Mouse (Mus musculus): ENCODE data around the gene Dennd1a. TPM values are rescaled to one million over a fixed set of nuclear protein-coding genes. Genes with fewer than 3 reads are reported as not detected.

The Dennd1a gene
- polyA plus RNA-seq, 1 experiment from 2014 or later: 3.1 TPM

DNA sequence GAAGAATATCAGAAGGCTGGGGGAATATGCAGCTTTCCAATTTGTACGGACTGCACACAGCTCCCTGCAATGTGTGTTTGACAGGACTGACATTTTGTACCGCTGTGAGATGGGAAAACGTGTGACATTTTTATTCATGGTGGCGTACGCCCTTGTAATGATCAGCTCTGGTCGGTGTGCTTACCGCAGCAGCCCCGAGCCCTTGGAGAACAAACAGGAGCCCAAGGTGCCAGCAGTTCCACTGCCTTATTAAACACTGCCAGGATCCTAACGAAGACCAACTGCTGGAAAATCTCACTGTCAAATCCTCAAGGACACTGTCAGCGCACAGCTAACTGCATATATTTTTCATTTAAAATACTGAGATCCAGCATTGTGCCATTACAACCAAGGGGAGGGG lies 454.9 kb downstream of the Dennd1a start:
- DNase-seq (ENCODE audit: low spot score) (no peak), ATAC-seq (ENCODE audit: low FRiP score, low TSS enrichment) (no peak)
- TF ChIP-seq EP300 (optimal IDR thresholded peaks at IDR 0.05): no peak
- no peak for TF ChIP-seq CTCF (IDR thresholded peaks at IDR 0.05; ENCODE audit: low read depth)
- Histone ChIP-seq H3K4me3 (ENCODE audit: low read depth, low read length) (no peak overlapping the region), H3K9ac (ENCODE audit: low read length) (no peak overlapping the region), H3K9me3 (ENCODE audit: control insufficient read depth, low read length) (no peaks in the 10 kb centered on the region), H3K27ac (replicated peaks) (no peak overlapping the region), H3K27me3 (ENCODE audit: control insufficient read depth, insufficient read depth, low read length) (no peaks in the 10 kb centered on the region), H3K36me3 (ENCODE audit: control insufficient read depth, insufficient read depth, low read length) (no peaks in the 10 kb centered on the region), H3K4me1 (replicated peaks; ENCODE audit: control insufficient read depth, insufficient read depth) (no peaks in the 10 kb centered on the region), H3K4me2 (replicated peaks; ENCODE audit: low read depth) (no peak overlapping the region)
- 70% methylated on average over 10 of the region's 10 CpGs for WGBS

DNA sequence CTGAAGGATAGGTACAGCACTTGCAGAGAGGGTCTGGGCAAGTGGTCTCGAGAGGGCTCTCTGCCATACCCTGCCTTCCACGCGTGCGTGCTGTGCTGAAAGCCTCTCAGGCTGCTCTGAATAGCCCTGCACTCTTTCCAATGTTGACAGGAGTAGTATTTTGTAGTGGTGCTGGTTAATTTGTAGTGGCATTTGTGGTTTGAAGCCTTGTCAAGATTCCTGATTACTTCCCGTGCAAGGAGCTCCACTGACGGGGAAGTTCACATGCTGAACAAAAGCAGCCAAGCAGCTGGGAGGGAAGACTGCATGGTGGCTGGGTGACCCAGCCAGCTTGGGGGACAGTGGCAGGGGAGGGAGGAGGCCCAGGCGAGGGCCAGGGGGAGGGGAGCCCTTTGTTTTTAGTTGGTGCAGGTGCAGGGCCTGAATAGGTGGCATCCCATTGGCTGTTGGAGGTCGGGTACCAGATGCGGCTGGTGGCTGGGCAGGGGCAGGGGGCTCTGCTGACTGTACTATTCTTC lies 457.4 kb downstream of the Dennd1a start:
- no peak overlapping the region for H3K4me2 ChIP-seq (replicated peaks; ENCODE audit: low read depth)
- H3K9me3 ChIP-seq (ENCODE audit: control insufficient read depth, low read length): no peaks in the 10 kb centered on the region
- no peaks in the 10 kb centered on the region for H3K4me1 ChIP-seq (replicated peaks; ENCODE audit: control insufficient read depth, insufficient read depth)
- TF ChIP-seq CTCF (IDR thresholded peaks at IDR 0.05; ENCODE audit: low read depth): no peak
- TF ChIP-seq EP300 (optimal IDR thresholded peaks at IDR 0.05): no peak
- H3K4me3 ChIP-seq (ENCODE audit: low read depth, low read length): no peak overlapping the region
- no peak for DNase-seq (ENCODE audit: low spot score)
- no peak overlapping the region for H3K9ac ChIP-seq (ENCODE audit: low read length)
- no peak for ATAC-seq (ENCODE audit: low FRiP score, low TSS enrichment)
- no peak overlapping the region for H3K27ac ChIP-seq (replicated peaks)
- 54% methylated on average over 9 of the region's 9 CpGs for WGBS
- no peaks in the 10 kb centered on the region for H3K27me3 ChIP-seq (ENCODE audit: control insufficient read depth, insufficient read depth, low read length)
- no peaks in the 10 kb centered on the region for H3K36me3 ChIP-seq (ENCODE audit: control insufficient read depth, insufficient read depth, low read length)

DNA sequence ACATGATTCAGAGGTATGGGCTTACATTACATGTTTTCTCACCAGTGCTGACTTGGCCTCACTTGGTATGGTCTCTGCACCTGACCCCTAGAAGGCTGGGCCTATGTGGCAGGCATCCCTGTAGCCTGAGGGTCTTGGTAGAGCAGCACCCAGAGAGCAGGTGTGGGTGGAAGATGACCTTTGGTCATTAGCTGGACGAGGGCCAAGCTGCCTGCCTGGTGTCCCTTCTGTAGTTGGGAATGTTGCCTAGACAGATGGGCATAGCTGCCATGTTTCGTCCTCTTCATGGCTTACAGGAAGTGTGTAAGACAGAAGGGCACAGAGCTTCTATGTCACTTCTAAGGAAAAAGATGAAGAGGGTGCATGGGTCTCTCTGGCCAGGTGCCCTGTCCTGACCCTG lies 463.4 kb downstream of the Dennd1a start:
- 0 out of 2 replicates have a peak, but pooled peaks cover 2% of the 10 kb centered on the region for H3K4me1 ChIP-seq (replicated peaks; ENCODE audit: control insufficient read depth, insufficient read depth)
- no peak overlapping the region for H3K4me3 ChIP-seq (ENCODE audit: low read depth, low read length)
- 58% methylated on average over 2 of the region's 2 CpGs for WGBS
- TF ChIP-seq EP300 (optimal IDR thresholded peaks at IDR 0.05) (no peak), CTCF (IDR thresholded peaks at IDR 0.05; ENCODE audit: low read depth) (no peak)
- DNase-seq (ENCODE audit: low spot score) (no peak), ATAC-seq (ENCODE audit: low FRiP score, low TSS enrichment) (no peak)
- H3K9me3 ChIP-seq (ENCODE audit: control insufficient read depth, low read length): no peaks in the 10 kb centered on the region
- no peaks in the 10 kb centered on the region for H3K27me3 ChIP-seq (ENCODE audit: control insufficient read depth, insufficient read depth, low read length)
- H3K36me3 ChIP-seq (ENCODE audit: control insufficient read depth, insufficient read depth, low read length): no peaks in the 10 kb centered on the region
- H3K4me2 ChIP-seq (replicated peaks; ENCODE audit: low read depth): no peak overlapping the region
- no peak overlapping the region for H3K9ac ChIP-seq (ENCODE audit: low read length)
- H3K27ac ChIP-seq (replicated peaks): no peak overlapping the region

DNA sequence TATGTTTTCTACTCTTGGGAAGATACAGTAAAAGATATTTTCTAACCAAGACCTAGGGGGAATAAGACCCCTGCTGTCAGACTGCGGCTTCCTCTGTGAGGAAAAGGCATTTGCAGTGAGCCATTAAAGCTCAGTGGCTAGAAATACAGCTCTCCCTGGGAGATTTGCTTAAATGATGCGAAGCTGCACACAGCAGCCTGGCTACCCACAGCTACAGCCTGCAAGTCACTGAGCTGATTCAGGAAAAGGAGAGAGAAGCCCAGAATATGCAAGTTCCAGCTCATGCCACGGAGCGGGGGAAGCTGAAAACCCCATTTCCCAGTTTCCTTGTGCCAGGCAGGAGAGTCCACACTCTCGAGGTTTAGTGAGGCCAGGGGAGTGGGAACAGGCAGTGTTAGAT lies 465.1 kb downstream of the Dennd1a start:
- 0 out of 2 replicates have a peak, but pooled peaks cover 2% of the 10 kb centered on the region for H3K4me1 ChIP-seq (replicated peaks; ENCODE audit: control insufficient read depth, insufficient read depth)
- no peak overlapping the region for H3K27ac ChIP-seq (replicated peaks)
- DNase-seq (ENCODE audit: low spot score) (no peak), ATAC-seq (ENCODE audit: low FRiP score, low TSS enrichment) (no peak)
- no peak overlapping the region for H3K9ac ChIP-seq (ENCODE audit: low read length)
- H3K4me3 ChIP-seq (ENCODE audit: low read depth, low read length): no peak overlapping the region
- no peak overlapping the region for H3K4me2 ChIP-seq (replicated peaks; ENCODE audit: low read depth)
- H3K36me3 ChIP-seq (ENCODE audit: control insufficient read depth, insufficient read depth, low read length): no peaks in the 10 kb centered on the region
- H3K9me3 ChIP-seq (ENCODE audit: control insufficient read depth, low read length): no peaks in the 10 kb centered on the region
- H3K27me3 ChIP-seq (ENCODE audit: control insufficient read depth, insufficient read depth, low read length): no peaks in the 10 kb centered on the region
- no peak for TF ChIP-seq CTCF (IDR thresholded peaks at IDR 0.05; ENCODE audit: low read depth)
- TF ChIP-seq EP300 (optimal IDR thresholded peaks at IDR 0.05): no peak
- WGBS: 82% methylated on average over 5 of the region's 5 CpGs

DNA sequence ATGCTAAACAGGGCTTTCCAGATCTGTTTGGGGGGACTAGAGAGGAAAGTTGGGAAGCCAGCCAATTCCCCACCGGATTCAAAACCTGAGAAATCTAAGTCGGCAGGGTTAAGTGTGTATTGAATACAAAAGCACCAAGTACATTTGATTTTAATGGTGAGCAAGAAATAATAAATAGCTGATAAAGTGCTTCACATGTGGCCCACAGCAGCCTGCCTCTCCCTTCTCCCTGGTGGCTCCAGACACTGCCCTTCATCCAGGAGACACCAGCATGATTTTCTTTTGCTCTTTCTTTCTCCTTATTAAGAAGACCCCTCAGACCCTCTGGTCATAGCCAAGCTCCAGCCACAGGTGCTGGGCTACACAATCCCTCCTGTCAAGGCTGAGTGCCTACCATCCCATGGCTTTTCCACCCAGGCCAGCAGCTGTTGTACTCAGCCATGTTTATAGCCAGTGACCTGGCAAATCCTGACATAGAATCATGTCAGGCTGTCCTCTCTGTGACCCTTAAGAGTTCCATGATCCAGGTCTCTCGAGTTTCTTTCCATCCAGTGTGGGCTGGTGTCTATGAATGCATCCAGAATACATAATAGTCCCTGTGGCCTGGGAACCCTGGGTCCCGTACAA lies 467.6 kb downstream of the Dennd1a start:
- no peak overlapping the region for H3K27ac ChIP-seq (replicated peaks)
- H3K9me3 ChIP-seq (ENCODE audit: control insufficient read depth, low read length): no peaks in the 10 kb centered on the region
- H3K27me3 ChIP-seq (ENCODE audit: control insufficient read depth, insufficient read depth, low read length): no peaks in the 10 kb centered on the region
- DNase-seq (ENCODE audit: low spot score): no peak
- no peak overlapping the region for H3K4me2 ChIP-seq (replicated peaks; ENCODE audit: low read depth)
- H3K4me3 ChIP-seq (ENCODE audit: low read depth, low read length): no peak overlapping the region
- TF ChIP-seq CTCF (IDR thresholded peaks at IDR 0.05; ENCODE audit: low read depth) (no peak), EP300 (optimal IDR thresholded peaks at IDR 0.05) (no peak)
- 0 out of 2 replicates have a peak, but pooled peaks cover 2% of the 10 kb centered on the region for H3K36me3 ChIP-seq (ENCODE audit: control insufficient read depth, insufficient read depth, low read length)
- H3K9ac ChIP-seq (ENCODE audit: low read length): no peak overlapping the region
- H3K4me1 ChIP-seq (replicated peaks; ENCODE audit: control insufficient read depth, insufficient read depth): 0 out of 2 replicates have a peak, but pooled peaks cover 2% of the 10 kb centered on the region
- WGBS: 47% methylated on average over 4 of the region's 4 CpGs
- no peak for ATAC-seq (ENCODE audit: low FRiP score, low TSS enrichment)

DNA sequence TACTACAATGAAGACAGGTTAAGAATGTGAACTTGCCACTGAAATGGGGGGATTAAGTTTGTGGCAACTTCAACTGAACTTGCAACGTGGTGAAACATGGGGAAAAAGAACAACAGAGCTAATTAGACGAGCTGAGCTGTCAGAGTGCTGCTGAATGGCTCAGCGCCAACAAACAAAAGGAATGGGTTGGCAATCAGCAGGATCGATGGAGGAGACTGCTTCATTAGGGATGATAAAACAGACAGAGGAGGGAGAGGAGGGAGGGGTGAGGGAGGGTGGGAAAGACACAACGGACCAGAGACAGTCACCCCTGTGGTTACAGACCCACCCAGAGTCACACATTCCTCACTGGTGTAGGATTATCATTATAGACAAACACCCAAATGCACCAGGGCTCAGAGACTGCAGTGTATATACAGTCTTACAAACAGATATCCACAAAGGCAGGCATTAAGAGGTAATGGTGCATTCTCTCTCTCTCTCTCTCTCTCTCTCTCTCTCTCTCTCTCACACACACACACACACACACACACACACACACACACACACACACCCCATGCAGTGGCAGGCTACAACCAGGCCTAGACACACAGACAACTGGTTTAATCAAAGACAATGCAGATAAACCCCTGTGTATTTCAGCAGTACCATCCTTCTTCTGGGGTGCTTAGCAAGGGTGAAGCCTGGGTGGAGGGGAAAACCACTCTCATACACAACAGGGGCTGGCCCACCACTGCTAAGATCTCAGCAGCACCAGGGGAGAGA lies 468.2 kb downstream of the Dennd1a start:
- Histone ChIP-seq H3K4me3 (ENCODE audit: low read depth, low read length) (no peak overlapping the region), H3K9me3 (ENCODE audit: control insufficient read depth, low read length) (no peaks in the 10 kb centered on the region), H3K9ac (ENCODE audit: low read length) (no peak overlapping the region), H3K4me2 (replicated peaks; ENCODE audit: low read depth) (no peak overlapping the region), H3K36me3 (ENCODE audit: control insufficient read depth, insufficient read depth, low read length) (0 out of 2 replicates have a peak, but pooled peaks cover 2% of the 10 kb centered on the region), H3K27ac (replicated peaks) (no peak overlapping the region), H3K27me3 (ENCODE audit: control insufficient read depth, insufficient read depth, low read length) (no peaks in the 10 kb centered on the region), H3K4me1 (replicated peaks; ENCODE audit: control insufficient read depth, insufficient read depth) (0 out of 2 replicates have a peak, but pooled peaks cover 2% of the 10 kb centered on the region)
- TF ChIP-seq EP300 (optimal IDR thresholded peaks at IDR 0.05) (no peak), CTCF (IDR thresholded peaks at IDR 0.05; ENCODE audit: low read depth) (no peak)
- 32% methylated on average over 5 of the region's 5 CpGs for WGBS
- no peak for DNase-seq (ENCODE audit: low spot score)
- no peak for ATAC-seq (ENCODE audit: low FRiP score, low TSS enrichment)

All from stomach, postnatal 0 days (tissue).